Mouse (Mus musculus) lung, adult 2 months (tissue): ENCODE results near the gene Dab1.

Experiments
- CTCF ChIP-seq: fragments of 200-500 bp; IDR thresholded peaks from 2 replicates; pipeline ENCODE4 v1.5.1; 2011; ENCODE audit warnings: mild to moderate bottlenecking, low read length, control low read depth; ENCODE audit not compliant: insufficient read depth
- POLR2A ChIP-seq: fragments of 200-500 bp; IDR thresholded peaks from 2 replicates; pipeline ENCODE4 v1.6.1; 2011; ENCODE audit warnings: low read depth, mild to moderate bottlenecking, control low read depth, low read length, borderline replicate concordance; ENCODE audit errors: extremely low read depth

GRCm38 (mm10) chr4:103757241-103757640 lies 138.1 kb downstream of the Dab1 start:
- TF ChIP-seq POLR2A (no peak), CTCF (no peak)
